Mouse (Mus musculus): ENCODE measurements around the gene Lyl1. TPM values are rescaled to one million over a fixed set of nuclear protein-coding genes. Genes with fewer than 3 reads are reported as not detected.

Lyl1 gene
- polyA plus RNA-seq, 1 experiment from 2014 or later = 9.7 TPM

DNA sequence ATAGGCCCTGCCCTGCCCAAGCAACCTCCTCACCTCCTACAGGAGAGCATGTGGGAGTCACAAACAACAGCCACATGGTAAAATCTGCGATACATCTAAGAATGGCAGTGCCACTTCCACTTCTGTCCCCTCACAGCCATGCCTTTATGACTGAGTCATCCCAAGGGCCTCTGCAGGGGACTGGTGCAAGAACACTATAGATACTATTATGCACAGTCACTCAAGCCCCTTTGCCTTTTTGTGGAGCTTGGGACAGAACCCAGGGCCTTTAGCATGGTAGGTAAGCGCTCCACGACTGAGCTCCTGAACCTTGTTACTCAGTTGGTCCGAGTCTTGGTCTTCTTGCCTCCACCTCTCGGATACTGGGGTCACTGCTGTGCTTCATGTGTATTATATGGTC lies 24.0 kb upstream of the Lyl1 start:
- H3K9ac ChIP-seq = no peak overlapping the region
- H3K27me3 ChIP-seq (replicated peaks) = no peaks in the 10 kb centered on the region
- H3K27ac ChIP-seq = no peak overlapping the region
- peaks cover 22% of the 10 kb centered on the region for H3K36me3 ChIP-seq
- no peaks in the 10 kb centered on the region for H3K4me1 ChIP-seq
- H3K4me3 ChIP-seq (replicated peaks) = no peak overlapping the region
- no peak overlapping the region for H3K4me2 ChIP-seq
- no peak for ATAC-seq (ENCODE audit: insufficient read depth, low FRiP score, low read depth)
- WGBS = 93% methylated on average over 5 of the region's 5 CpGs
- H3K9me3 ChIP-seq = no peaks in the 10 kb centered on the region

DNA sequence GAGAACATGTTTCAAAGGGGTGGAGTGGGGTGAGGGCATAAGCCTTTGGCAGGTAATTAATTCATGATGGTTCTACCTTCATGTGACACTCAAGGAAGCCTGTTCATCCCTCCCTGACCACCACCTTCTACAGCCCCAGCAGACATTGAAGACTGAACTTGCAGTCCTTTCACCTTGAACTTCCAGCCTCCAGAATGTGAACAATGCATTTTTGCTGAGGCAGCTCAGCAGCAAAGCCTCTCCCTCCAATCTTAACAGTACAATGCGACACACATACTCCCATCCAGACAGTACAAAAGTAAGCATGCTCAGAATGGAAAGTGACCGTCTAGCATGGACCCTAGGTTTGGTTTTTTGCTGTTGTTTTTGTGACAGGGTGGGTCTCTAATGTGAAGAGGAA lies 19.8 kb upstream of the Lyl1 start:
- H3K9ac ChIP-seq = no peak overlapping the region
- H3K9me3 ChIP-seq = no peaks in the 10 kb centered on the region
- H3K4me3 ChIP-seq (replicated peaks) = no peak overlapping the region
- no peak for ATAC-seq (ENCODE audit: insufficient read depth, low FRiP score, low read depth)
- peaks cover 15% of the 10 kb centered on the region for H3K4me1 ChIP-seq
- H3K27me3 ChIP-seq (replicated peaks) = no peaks in the 10 kb centered on the region
- WGBS = 68% methylated on average over 2 of the region's 2 CpGs
- 0 out of 2 replicates have a peak, but pooled peaks cover 9% of the 10 kb centered on the region for H3K36me3 ChIP-seq
- no peak overlapping the region for H3K27ac ChIP-seq
- no peak overlapping the region for H3K4me2 ChIP-seq

DNA sequence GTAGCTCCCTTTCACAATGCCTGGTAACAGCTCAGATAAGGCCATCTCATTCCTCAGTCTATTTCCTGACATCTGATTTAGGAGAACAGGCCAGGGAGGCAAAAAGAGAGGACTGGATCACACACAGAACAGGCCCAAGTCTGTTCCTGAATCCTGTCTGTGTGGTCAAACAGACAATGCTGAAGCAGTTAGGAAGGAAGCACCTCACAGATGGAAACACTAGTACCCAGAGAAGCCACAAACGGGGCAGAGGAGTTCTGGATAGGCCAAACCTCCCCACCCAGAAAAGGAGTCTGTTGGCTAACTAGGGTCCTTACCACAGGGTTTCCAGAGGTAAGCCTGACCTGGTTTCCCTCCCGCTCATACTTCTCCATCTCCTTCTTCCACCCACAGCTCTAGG lies 19.0 kb upstream of the Lyl1 start:
- ATAC-seq (ENCODE audit: insufficient read depth, low FRiP score, low read depth) = no peak
- H3K4me1 ChIP-seq = peaks cover 18% of the 10 kb centered on the region
- no peak overlapping the region for H3K4me3 ChIP-seq (replicated peaks)
- no peak overlapping the region for H3K4me2 ChIP-seq
- no peaks in the 10 kb centered on the region for H3K27me3 ChIP-seq (replicated peaks)
- no peak overlapping the region for H3K9ac ChIP-seq
- H3K9me3 ChIP-seq = no peaks in the 10 kb centered on the region
- H3K36me3 ChIP-seq = 0 out of 2 replicates have a peak, but pooled peaks cover 9% of the 10 kb centered on the region
- 86% methylated on average over 2 of the region's 2 CpGs for WGBS
- no peak overlapping the region for H3K27ac ChIP-seq

- Histone ChIP-seq H3K9me3 (no peaks in the 10 kb centered on the region), H3K36me3 (0 out of 2 replicates have a peak, but pooled peaks cover 9% of the 10 kb centered on the region), H3K9ac (no peak overlapping the region), H3K27me3 (replicated peaks) (no peaks in the 10 kb centered on the region), H3K4me1 (peaks cover 27% of the 10 kb centered on the region), H3K4me3 (replicated peaks) (no peak overlapping the region), H3K27ac (no peak overlapping the region), H3K4me2 (no peak overlapping the region)
- WGBS = 58% methylated on average over 3 of the region's 3 CpGs
- no peak for ATAC-seq (ENCODE audit: insufficient read depth, low FRiP score, low read depth)
These were observed 16.7 kb upstream of the Lyl1 start for GRCm38 (mm10) chr8:84684537-84684936.

DNA sequence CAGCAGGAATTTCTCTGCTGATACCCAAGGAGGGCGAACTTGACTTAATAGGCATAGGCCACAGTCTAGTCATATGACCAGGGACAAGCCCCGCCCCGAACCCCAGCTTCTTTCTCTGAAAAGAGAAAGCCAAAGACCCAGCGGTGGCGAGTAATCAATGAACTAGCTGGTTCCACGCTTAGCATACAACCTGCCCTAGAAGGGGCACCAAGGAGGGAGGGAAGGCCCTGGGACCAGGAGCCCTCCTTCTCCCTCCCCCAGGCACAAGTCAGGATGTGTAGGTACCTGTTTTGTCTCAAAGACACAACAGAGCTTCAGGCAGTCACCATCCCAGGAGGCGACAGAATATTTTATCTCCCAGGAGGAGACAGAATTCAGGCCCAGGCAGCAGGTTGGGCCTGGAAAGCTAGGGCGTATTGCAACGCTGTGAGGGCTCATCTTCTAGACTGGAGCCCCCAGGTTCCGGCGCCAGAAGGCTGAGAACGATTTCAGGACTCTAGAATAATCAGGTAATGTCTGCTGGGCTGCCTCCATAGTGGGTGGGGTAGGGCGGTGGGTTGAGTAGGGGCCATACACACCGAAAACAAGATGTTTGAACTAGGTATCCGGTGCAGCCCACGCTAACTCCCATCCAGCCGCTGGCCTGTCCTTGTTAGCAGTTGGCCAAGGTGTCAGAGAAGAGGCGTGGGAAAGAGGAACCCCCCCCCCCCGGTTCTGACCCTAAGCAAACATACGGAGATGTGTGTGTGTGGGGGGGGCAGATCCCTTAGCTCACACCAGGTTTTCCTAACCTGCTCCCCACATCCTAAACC lies 14.9 kb upstream of the Lyl1 start, which contains the start of gene Trmt1:
TSS of gene Trmt1 (plus strand) at position 117 of the 812 bp plus-strand sequence.
- H3K9ac ChIP-seq = peak within 1 kb of the TSS; percentile 100
- peaks cover 40% of the 10 kb centered on the region for H3K4me1 ChIP-seq
- peak within 1 kb of the TSS; percentile 81 for H3K4me2 ChIP-seq
- H3K27ac ChIP-seq = peak within 1 kb of the TSS; percentile 94
- no peaks in the 10 kb centered on the region for H3K9me3 ChIP-seq
- 7% methylated on average over 20 of the region's 20 CpGs for WGBS
- no peaks in the 10 kb centered on the region for H3K27me3 ChIP-seq (replicated peaks)
- peak within 1 kb of the TSS; percentile 100 for H3K4me3 ChIP-seq (replicated peaks)
- H3K36me3 ChIP-seq = 0 out of 2 replicates have a peak, but pooled peaks cover 13% of the 10 kb centered on the region
- no peak; the same call in 1 of the 2 replicates for ATAC-seq (ENCODE audit: insufficient read depth, low FRiP score, low read depth)

DNA sequence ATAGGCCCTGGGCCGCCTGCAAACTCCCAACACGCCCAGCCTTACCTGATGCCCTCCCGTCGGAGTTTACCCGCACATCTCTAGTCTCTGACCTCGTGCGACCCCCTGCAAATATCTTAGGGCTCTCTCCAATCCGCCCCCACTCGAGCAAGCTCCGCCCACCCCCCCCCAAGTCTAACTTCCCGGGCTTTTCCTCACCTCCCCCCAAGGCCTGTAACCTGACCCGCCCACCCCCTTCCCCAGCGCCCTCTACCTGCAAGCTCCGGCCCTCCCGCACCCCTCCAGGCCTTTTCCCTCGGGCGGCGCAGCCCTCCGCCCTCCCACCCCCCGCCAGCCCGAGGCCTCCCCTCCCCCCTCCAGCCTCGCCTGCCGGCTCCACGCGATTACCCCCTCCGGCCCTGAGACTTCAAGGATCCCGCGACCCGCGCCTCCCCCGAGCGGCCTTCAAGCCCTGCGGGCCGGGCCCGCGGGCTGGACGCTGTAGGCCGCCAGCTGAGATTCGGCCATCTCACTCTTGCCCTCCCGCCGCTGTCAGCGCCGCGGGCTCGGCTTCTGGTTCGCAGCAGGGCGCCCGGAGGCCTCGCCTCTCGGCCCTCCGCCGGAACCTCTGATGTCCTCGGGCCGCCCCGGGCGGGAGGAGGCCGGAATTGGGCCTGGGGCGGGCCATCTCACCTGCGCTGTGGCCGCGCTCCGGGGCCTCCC lies 14.1 kb upstream of the Lyl1 start:
- Histone ChIP-seq H3K9me3 (no peaks in the 10 kb centered on the region), H3K4me2 (peak overlapping the region; percentile 81), H3K9ac (peak overlapping the region; percentile 100), H3K27me3 (replicated peaks) (no peaks in the 10 kb centered on the region), H3K36me3 (0 out of 2 replicates have a peak, but pooled peaks cover 14% of the 10 kb centered on the region), H3K27ac (peak overlapping the region; percentile 94), H3K4me1 (peaks cover 40% of the 10 kb centered on the region), H3K4me3 (replicated peaks) (peak overlapping the region; percentile 100)
- under 1% methylated on average over 57 of the region's 62 CpGs for WGBS
- peak; percentile 24 for ATAC-seq (ENCODE audit: insufficient read depth, low FRiP score, low read depth)

DNA sequence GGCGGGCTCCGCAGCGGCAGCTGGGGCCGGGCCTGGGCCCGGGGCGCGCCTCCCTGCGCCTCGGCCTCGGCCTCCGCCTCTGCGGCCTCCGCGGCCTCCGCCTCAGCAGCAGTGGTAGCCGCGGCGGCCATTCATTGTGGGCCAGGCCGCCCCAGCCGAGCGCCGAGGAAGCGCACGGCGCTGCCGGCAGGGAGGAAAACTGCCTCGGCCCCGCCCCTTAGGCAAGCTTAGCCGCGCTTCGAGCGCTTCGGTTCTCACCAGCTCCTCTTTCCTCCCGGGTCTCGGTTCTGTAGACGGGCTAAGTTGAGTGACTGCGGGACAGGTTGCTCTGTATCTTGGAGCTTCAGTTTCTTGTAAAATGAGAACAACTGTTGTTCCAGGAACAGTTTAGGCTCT lies 13.6 kb upstream of the Lyl1 start, which contains the start of gene Nacc1:
TSS of gene Nacc1 (minus strand) at position 158 of the 396 bp plus-strand sequence.
- no peaks in the 10 kb centered on the region for H3K27me3 ChIP-seq (replicated peaks)
- no peaks in the 10 kb centered on the region for H3K9me3 ChIP-seq
- H3K36me3 ChIP-seq = peaks cover 12% of the 10 kb centered on the region; the same call in 1 of the 2 replicates
- peak within 1 kb of the TSS; percentile 81 for H3K4me2 ChIP-seq
- H3K4me1 ChIP-seq = peaks cover 40% of the 10 kb centered on the region
- H3K27ac ChIP-seq = peak within 1 kb of the TSS; percentile 94
- under 1% methylated on average over 24 of the region's 37 CpGs for WGBS
- peak within 1 kb of the TSS; percentile 100 for H3K9ac ChIP-seq
- H3K4me3 ChIP-seq (replicated peaks) = peak within 1 kb of the TSS; percentile 100
- peak; percentile 85 for ATAC-seq (ENCODE audit: insufficient read depth, low FRiP score, low read depth)

- peak overlapping the region; percentile 88 for H3K4me2 ChIP-seq
- peak overlapping the region; percentile 68 for H3K27ac ChIP-seq
- peaks cover 18% of the 10 kb centered on the region; the same call in 1 of the 2 replicates for H3K36me3 ChIP-seq
- H3K27me3 ChIP-seq (replicated peaks) = no peaks in the 10 kb centered on the region
- peak overlapping the region; percentile 92 for H3K4me3 ChIP-seq (replicated peaks)
- peak overlapping the region; percentile 80 for H3K9ac ChIP-seq
- ATAC-seq (ENCODE audit: insufficient read depth, low FRiP score, low read depth) = peak; percentile 86
- WGBS = under 1% methylated on average over 46 of the region's 47 CpGs
- H3K4me1 ChIP-seq = peaks cover 40% of the 10 kb centered on the region
- no peaks in the 10 kb centered on the region for H3K9me3 ChIP-seq
These were observed 12.0 kb upstream of the Lyl1 start for GRCm38 (mm10) chr8:84689091-84689915.

- H3K27ac ChIP-seq = no peak overlapping the region
- no peaks in the 10 kb centered on the region for H3K9me3 ChIP-seq
- no peak overlapping the region for H3K4me2 ChIP-seq
- H3K36me3 ChIP-seq = peaks cover 40% of the 10 kb centered on the region
- peaks cover 19% of the 10 kb centered on the region for H3K4me1 ChIP-seq
- WGBS = 63% methylated on average over 4 of the region's 4 CpGs
- no peak for ATAC-seq (ENCODE audit: insufficient read depth, low FRiP score, low read depth)
- no peaks in the 10 kb centered on the region for H3K27me3 ChIP-seq (replicated peaks)
- H3K4me3 ChIP-seq (replicated peaks) = no peak overlapping the region
- H3K9ac ChIP-seq = no peak overlapping the region
These were observed 7.9 kb upstream of the Lyl1 start for GRCm38 (mm10) chr8:84693332-84693731.

DNA sequence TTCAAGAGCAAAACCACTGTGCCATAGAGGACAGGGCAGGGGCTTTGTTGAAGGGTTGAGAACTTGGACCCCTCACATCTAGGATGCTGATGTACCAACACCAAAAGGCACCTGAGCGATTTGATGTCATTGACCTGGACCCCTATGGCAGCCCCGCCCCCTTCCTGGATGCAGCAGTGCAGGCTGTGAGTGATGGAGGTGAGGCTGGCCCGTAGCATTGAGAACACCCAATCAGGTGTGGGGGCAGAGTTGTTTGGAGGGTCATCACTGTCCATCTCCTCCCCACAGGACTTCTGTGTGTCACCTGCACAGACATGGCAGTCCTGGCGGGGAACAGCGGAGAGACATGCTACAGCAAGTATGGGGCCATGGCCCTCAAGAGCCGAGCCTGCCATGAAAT lies 6.1 kb upstream of the Lyl1 start:
- Histone ChIP-seq H3K9ac (no peak overlapping the region), H3K4me1 (peaks cover 8% of the 10 kb centered on the region; the same call in 1 of the 2 replicates), H3K4me2 (no peak overlapping the region), H3K9me3 (no peaks in the 10 kb centered on the region), H3K27me3 (replicated peaks) (no peaks in the 10 kb centered on the region), H3K36me3 (peaks cover 51% of the 10 kb centered on the region), H3K27ac (no peak overlapping the region), H3K4me3 (replicated peaks) (no peak overlapping the region)
- WGBS = 82% methylated on average over 6 of the region's 6 CpGs
- no peak for ATAC-seq (ENCODE audit: insufficient read depth, low FRiP score, low read depth)
